Mouse (Mus musculus): ENCODE results near the gene Alpl. TPM values are rescaled to one million over a fixed set of nuclear protein-coding genes. Genes with fewer than 3 reads are reported as not detected.

The Alpl gene
- polyA plus RNA-seq, 1 experiment from 2014 or later, result 12.9 TPM

DNA sequence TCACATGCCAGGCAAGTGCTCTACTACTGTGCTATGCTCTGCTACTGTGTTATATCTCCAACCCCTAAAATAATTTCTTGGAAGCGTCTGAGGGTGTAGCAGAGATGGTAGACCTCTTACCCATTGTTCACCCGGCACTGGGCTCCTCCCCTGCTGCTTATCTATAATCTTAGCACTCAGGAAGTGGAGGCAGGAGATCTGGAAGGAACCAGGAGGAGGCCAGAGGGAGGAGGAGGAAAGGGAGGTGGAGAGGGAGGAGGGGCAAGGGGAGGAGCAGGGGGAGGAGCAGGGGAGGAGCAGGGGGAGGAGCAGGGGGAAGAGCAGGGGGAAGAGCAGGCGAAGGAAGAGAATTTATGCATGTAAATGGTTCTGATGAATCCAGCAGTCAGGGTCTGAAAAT lies 24.5 kb upstream of the Alpl start:
- Histone ChIP-seq H3K9me3 (replicated peaks) (no peaks in the 10 kb centered on the region), H3K27me3 (no peaks in the 10 kb centered on the region), H3K27ac (no peak overlapping the region), H3K4me1 (no peaks in the 10 kb centered on the region), H3K4me3 (replicated peaks) (no peak overlapping the region), H3K36me3 (no peaks in the 10 kb centered on the region), H3K9ac (no peak overlapping the region), H3K4me2 (no peak overlapping the region)
- ATAC-seq (replicated peaks; ENCODE audit: low FRiP score), result no peak
- 45% methylated on average over 3 of the region's 3 CpGs for WGBS

DNA sequence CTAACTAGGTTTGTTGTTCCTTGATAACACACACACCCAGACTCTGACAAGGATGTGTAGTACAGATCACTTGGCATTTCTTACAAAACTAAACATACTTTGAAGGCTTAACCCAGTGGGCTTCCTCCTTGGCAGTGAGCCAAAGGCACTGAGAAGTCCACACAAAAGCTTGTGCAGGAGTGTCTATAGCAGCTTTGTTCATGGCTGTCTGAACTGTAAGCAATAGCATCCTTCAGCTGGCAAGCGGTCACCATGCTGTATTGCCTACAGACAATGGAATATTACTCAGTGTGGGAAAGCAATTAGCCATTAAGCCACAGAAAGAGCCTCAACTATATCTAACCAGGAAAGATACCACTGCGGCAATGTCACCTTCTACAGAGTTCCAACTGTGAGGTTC lies 23.3 kb upstream of the Alpl start:
- Histone ChIP-seq H3K36me3 (no peaks in the 10 kb centered on the region), H3K4me1 (no peaks in the 10 kb centered on the region), H3K27me3 (no peaks in the 10 kb centered on the region), H3K9me3 (replicated peaks) (no peaks in the 10 kb centered on the region), H3K4me3 (replicated peaks) (no peak overlapping the region), H3K9ac (no peak overlapping the region), H3K4me2 (no peak overlapping the region), H3K27ac (no peak overlapping the region)
- no peak for ATAC-seq (replicated peaks; ENCODE audit: low FRiP score)
- WGBS, result 90% methylated on average over 2 of the region's 2 CpGs

GRCm38 (mm10) chr4:137818341-137818740 lies 22.2 kb upstream of the Alpl start:
- H3K36me3 ChIP-seq, result no peaks in the 10 kb centered on the region
- ATAC-seq (replicated peaks; ENCODE audit: low FRiP score), result no peak
- no peak overlapping the region for H3K4me2 ChIP-seq
- 89% methylated on average over 3 of the region's 3 CpGs for WGBS
- no peak overlapping the region for H3K4me3 ChIP-seq (replicated peaks)
- no peak overlapping the region for H3K9ac ChIP-seq
- no peaks in the 10 kb centered on the region for H3K4me1 ChIP-seq
- H3K27ac ChIP-seq, result no peak overlapping the region
- H3K27me3 ChIP-seq, result no peaks in the 10 kb centered on the region
- no peaks in the 10 kb centered on the region for H3K9me3 ChIP-seq (replicated peaks)

DNA sequence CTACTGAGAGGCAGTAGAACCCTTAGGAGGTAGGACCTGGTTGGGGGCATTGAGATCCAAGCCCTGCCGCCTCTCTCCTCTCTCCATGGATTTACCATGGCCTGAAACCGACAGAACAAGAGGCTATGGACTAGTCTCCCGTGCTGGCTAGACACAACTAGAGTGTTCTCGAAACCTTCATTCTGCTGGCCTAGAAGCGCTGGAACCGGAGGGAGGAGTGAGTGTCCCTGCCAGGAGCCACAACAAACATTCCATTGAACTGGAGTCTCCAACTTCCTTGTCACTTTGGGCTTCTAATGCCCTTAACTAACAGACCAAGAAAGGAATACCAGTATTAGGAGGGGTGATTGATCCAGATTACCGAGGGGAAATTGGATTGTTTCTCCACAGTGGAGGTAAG lies 20.0 kb upstream of the Alpl start:
- no peak for ATAC-seq (replicated peaks; ENCODE audit: low FRiP score)
- WGBS, result 72% methylated on average over 7 of the region's 7 CpGs
- H3K27ac ChIP-seq, result no peak overlapping the region
- no peaks in the 10 kb centered on the region for H3K27me3 ChIP-seq
- no peak overlapping the region for H3K9ac ChIP-seq
- H3K4me1 ChIP-seq, result no peaks in the 10 kb centered on the region
- no peaks in the 10 kb centered on the region for H3K36me3 ChIP-seq
- H3K4me3 ChIP-seq (replicated peaks), result no peak overlapping the region
- H3K9me3 ChIP-seq (replicated peaks), result no peaks in the 10 kb centered on the region
- no peak overlapping the region for H3K4me2 ChIP-seq

DNA sequence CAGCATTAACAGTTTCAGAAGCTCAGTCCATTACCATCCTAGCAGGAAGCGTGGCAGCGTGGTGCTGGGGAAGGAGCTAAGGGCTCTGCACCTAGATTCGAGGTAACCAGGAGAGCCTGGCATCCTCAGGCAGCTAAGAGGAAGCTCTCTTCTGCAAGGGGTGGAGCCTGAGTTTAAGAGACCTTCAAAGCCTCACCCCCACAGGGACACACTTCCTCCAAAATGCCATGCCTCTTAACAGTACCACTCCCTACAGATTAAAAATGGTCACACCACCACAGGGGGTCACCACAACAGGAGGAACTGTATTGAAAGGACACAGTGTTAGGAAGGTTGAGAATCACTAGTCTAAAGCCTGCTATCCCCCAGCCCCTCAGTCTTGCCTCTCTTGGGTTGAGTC lies 19.3 kb upstream of the Alpl start:
- Histone ChIP-seq H3K27ac (no peak overlapping the region), H3K9ac (no peak overlapping the region), H3K4me2 (no peak overlapping the region), H3K4me3 (replicated peaks) (no peak overlapping the region), H3K27me3 (no peaks in the 10 kb centered on the region), H3K4me1 (no peaks in the 10 kb centered on the region), H3K9me3 (replicated peaks) (no peaks in the 10 kb centered on the region), H3K36me3 (no peaks in the 10 kb centered on the region)
- WGBS, result 75% methylated on average over 3 of the region's 3 CpGs
- ATAC-seq (replicated peaks; ENCODE audit: low FRiP score), result no peak

GRCm38 (mm10) chr4:137814140-137814539 lies 18.0 kb upstream of the Alpl start:
- no peaks in the 10 kb centered on the region for H3K9me3 ChIP-seq (replicated peaks)
- no peak overlapping the region for H3K27ac ChIP-seq
- H3K36me3 ChIP-seq, result no peaks in the 10 kb centered on the region
- ATAC-seq (replicated peaks; ENCODE audit: low FRiP score), result no peak
- no peaks in the 10 kb centered on the region for H3K4me1 ChIP-seq
- WGBS, result 71% methylated on average over 7 of the region's 7 CpGs
- H3K4me3 ChIP-seq (replicated peaks), result no peak overlapping the region
- no peak overlapping the region for H3K9ac ChIP-seq
- H3K4me2 ChIP-seq, result no peak overlapping the region
- no peaks in the 10 kb centered on the region for H3K27me3 ChIP-seq

DNA sequence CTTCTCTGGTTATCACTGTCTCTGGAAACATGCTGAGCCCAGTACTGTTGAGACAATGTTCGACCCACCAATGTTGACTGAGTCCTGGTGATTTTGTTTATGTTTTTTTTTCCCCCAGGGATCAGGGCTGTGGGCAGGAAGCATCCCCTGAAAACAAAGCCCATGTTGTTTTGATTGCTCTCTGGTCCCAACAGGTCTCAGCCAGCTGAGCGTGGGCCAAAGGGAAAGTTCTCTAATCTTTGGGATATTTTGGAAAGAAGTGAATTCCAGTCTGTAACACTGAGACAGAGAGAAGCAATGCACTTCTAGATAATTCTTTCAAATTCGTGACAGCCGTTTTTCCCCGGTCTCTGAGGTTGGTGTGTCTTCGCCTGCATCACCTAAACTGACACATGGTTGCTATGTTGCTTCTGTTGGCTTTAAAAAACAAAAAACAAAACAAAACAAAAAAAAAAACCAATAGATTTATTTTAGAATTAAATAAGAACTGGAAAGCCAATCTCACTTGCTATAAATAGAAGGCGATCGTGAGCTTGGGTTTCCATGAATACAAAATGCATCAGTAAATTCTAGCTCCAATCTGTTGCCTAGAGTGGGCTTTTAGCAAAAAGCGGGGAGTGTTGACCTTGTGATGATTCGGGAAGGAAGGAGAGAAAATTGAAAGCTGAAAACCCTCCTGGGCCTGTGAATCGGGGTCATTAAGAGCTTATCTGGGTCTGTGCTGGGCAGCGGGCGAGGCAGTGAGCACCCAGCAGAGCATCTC lies 16.9 kb upstream of the Alpl start:
- Histone ChIP-seq H3K4me3 (replicated peaks) (no peak overlapping the region), H3K9me3 (replicated peaks) (no peaks in the 10 kb centered on the region), H3K27ac (no peak overlapping the region), H3K36me3 (no peaks in the 10 kb centered on the region), H3K27me3 (no peaks in the 10 kb centered on the region), H3K9ac (no peak overlapping the region), H3K4me2 (no peak overlapping the region), H3K4me1 (no peaks in the 10 kb centered on the region)
- ATAC-seq (replicated peaks; ENCODE audit: low FRiP score), result no peak
- 64% methylated on average over 13 of the region's 13 CpGs for WGBS

GRCm38 (mm10) chr4:137809999-137810398 lies 13.8 kb upstream of the Alpl start:
- Histone ChIP-seq H3K4me2 (no peak overlapping the region), H3K9me3 (replicated peaks) (no peaks in the 10 kb centered on the region), H3K36me3 (no peaks in the 10 kb centered on the region), H3K4me3 (replicated peaks) (no peak overlapping the region), H3K27ac (no peak overlapping the region), H3K4me1 (no peaks in the 10 kb centered on the region), H3K27me3 (no peaks in the 10 kb centered on the region), H3K9ac (no peak overlapping the region)
- 74% methylated on average over 4 of the region's 4 CpGs for WGBS
- ATAC-seq (replicated peaks; ENCODE audit: low FRiP score), result no peak

DNA sequence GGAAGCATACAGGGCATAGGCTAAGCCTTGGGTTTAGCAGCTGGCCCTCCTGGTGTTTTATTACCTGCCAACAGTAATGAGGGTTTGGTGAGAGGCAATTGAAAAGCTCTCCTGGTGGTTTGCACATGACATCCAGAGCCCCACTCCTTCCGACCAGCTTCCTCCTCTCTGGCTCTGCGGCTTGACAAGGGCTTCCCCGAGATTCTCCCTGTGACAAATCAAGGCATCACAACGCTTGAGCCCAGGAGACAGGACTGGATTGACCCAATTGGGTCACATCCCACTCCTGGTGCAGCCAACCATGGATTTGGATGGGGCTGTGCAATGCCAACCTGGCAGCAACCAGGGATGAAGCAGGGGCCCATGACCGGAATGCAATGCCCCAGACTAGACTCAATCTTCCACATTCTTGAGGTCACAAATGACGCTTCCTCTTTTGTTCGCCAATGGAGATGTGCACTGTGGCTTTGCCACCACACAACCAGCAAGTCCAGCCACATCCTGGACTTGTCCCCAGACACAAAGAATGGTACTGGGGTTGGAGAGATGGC lies 11.2 kb upstream of the Alpl start:
- ATAC-seq (replicated peaks; ENCODE audit: low FRiP score), result no peak
- WGBS, result 51% methylated on average over 7 of the region's 7 CpGs
- Histone ChIP-seq H3K27me3 (no peaks in the 10 kb centered on the region), H3K4me1 (no peaks in the 10 kb centered on the region), H3K36me3 (no peaks in the 10 kb centered on the region), H3K9me3 (replicated peaks) (no peaks in the 10 kb centered on the region), H3K4me3 (replicated peaks) (no peak overlapping the region), H3K9ac (no peak overlapping the region), H3K4me2 (no peak overlapping the region), H3K27ac (no peak overlapping the region)

DNA sequence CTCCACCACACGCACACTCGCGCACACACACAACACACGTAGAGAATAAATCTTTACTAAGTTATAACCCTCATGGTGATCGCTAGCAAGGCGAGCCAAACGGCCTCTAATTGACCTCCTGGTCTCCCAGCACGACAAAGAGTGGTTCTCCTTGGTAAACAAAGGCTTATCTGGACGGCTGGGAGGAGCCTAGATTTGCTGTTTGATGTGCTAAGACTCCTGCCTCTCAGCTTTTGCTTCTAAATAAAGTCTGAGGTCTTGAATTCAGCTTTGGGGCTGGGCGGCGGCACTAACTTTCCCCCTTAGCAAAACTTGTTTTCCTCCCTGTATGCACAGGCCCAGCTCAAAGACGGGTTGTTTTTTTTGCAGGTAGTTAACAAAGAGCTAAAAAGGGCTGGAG lies 5.0 kb upstream of the Alpl start:
- ATAC-seq (replicated peaks; ENCODE audit: low FRiP score), result no peak
- Histone ChIP-seq H3K9me3 (replicated peaks) (no peaks in the 10 kb centered on the region), H3K4me2 (no peak overlapping the region), H3K36me3 (no peaks in the 10 kb centered on the region), H3K27me3 (peaks cover 22% of the 10 kb centered on the region), H3K4me3 (replicated peaks) (no peak overlapping the region), H3K9ac (no peak overlapping the region), H3K4me1 (peaks cover 13% of the 10 kb centered on the region), H3K27ac (no peak overlapping the region)
- 44% methylated on average over 12 of the region's 12 CpGs for WGBS

DNA sequence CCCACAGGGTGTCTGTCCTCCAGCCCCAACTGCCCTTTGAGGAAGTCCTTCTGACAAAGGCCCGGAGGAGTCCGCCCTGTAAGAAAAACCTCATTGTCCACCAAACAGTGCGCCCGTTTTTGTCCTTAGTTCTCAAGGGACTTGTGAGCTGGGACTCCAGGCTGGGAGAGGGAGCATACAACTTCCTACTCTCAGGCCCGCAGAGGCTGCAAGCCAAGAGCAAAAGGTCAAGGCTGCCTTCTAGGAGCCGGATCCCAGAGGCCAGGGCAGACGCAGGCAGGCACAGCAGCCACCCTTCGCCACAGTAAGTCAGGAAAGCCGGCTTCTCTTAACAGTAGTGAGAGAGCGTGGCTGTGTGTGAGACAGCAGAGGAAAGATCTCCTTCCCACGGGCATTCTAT lies 4.1 kb upstream of the Alpl start:
- WGBS, result 38% methylated on average over 11 of the region's 11 CpGs
- Histone ChIP-seq H3K9ac (no peak overlapping the region), H3K36me3 (no peaks in the 10 kb centered on the region), H3K9me3 (replicated peaks) (no peaks in the 10 kb centered on the region), H3K4me1 (peaks cover 21% of the 10 kb centered on the region), H3K4me2 (no peak overlapping the region), H3K4me3 (replicated peaks) (no peak overlapping the region), H3K27ac (no peak overlapping the region), H3K27me3 (peaks cover 31% of the 10 kb centered on the region)
- no peak for ATAC-seq (replicated peaks; ENCODE audit: low FRiP score)

- ATAC-seq (replicated peaks; ENCODE audit: low FRiP score), result no peak
- Histone ChIP-seq H3K36me3 (no peaks in the 10 kb centered on the region), H3K27ac (no peak overlapping the region), H3K4me2 (no peak overlapping the region), H3K4me3 (replicated peaks) (no peak overlapping the region), H3K27me3 (peaks cover 45% of the 10 kb centered on the region), H3K4me1 (peaks cover 21% of the 10 kb centered on the region), H3K9me3 (replicated peaks) (no peaks in the 10 kb centered on the region), H3K9ac (no peak overlapping the region)
- 75% methylated on average over 4 of the region's 4 CpGs for WGBS
Observed at GRCm38 (mm10) chr4:137797038-137797437, 854 bp upstream of the Alpl start.

Measured in kidney, embryonic 15.5 days (tissue).